Mouse (Mus musculus) spleen, adult 2 months (tissue): ENCODE data around the gene Mnt. TPM values are rescaled to one million over a fixed set of nuclear protein-coding genes. Genes with fewer than 3 reads are reported as not detected.
A peak's percentile ranks its signal among the peaks of the same experiment; 100 is the strongest.

Source experiments
- DNase-seq, 2 experiments: peaks; one replicate each; pipeline versions ENCODE4 v3.0.0 to v3.0.0-alpha.2; 2012 to 2021; ENCODE audit warnings: low spot score in 2 of 2, low read depth in 1 of 2
- H3K27ac ChIP-seq: fragments of 200-500 bp; 2 replicates; pipeline ENCODE4 v1.5.1; 2012; ENCODE audit warnings: low read length, inconsistent platforms; ENCODE audit not compliant: insufficient read depth
- H3K27me3 ChIP-seq: fragments of 200-500 bp; 2 replicates; pipeline ENCODE4 v1.6.1; 2012; ENCODE audit warnings: mild to moderate bottlenecking, moderate library complexity, low read length, inconsistent platforms; ENCODE audit not compliant: control insufficient read depth, insufficient read depth
- H3K36me3 ChIP-seq: fragments of 200-500 bp; 2 replicates; pipeline ENCODE4 v1.6.1; 2012; ENCODE audit warnings: mild to moderate bottlenecking, low read length, inconsistent platforms; ENCODE audit not compliant: control insufficient read depth, insufficient read depth
- H3K4me1 ChIP-seq: fragments of 200-500 bp; 2 replicates; pipeline ENCODE4 v1.6.1; 2011; ENCODE audit warnings: inconsistent platforms; ENCODE audit not compliant: control insufficient read depth, insufficient read depth, insufficient read length
- H3K4me3 ChIP-seq: fragments of 200-500 bp; 2 replicates; pipeline ENCODE4 v1.5.1; 2011; ENCODE audit warnings: mild to moderate bottlenecking, inconsistent platforms; ENCODE audit not compliant: insufficient read depth, insufficient read length; ENCODE audit errors: extremely low read depth
- CTCF ChIP-seq: fragments of 200-500 bp; IDR thresholded peaks from 2 replicates; pipeline ENCODE4 v1.5.1; 2011; ENCODE audit warnings: mild to moderate bottlenecking, inconsistent platforms; ENCODE audit not compliant: insufficient read depth, insufficient read length, insufficient replicate concordance; ENCODE audit errors: extremely low read depth
- POLR2A ChIP-seq: fragments of 200-500 bp; IDR thresholded peaks from 2 replicates; pipeline ENCODE4 v1.6.1; 2011; ENCODE audit warnings: low read depth, low read length, inconsistent platforms
- WGBS: fragments of 180-500 bp; shearing (Covaris S2); methylation state at CpG from one replicate; pipeline ENCODE4 v1.1.7; 2018; 5-methylcytosine and 5-hydroxymethylcytosine counted together
- polyA plus RNA-seq: library from polyadenylated mRNA; depleted of rRNA; stranded (reverse); fragments of >200 nt; gene quantifications from 2 replicates; pipeline ENCODE4 v1.2.3, GENCODE M21; 2012

Gene Mnt
- polyA plus RNA-seq, 1 experiment: 25.2 TPM

- DNase-seq: no peak
- TF ChIP-seq CTCF (no peak), POLR2A (no peak)
- Histone ChIP-seq H3K4me3 (no peak overlapping the region), H3K27me3 (no peaks in the 10 kb centered on the region), H3K27ac (no peak overlapping the region), H3K4me1 (peaks cover 20% of the 10 kb centered on the region), H3K36me3 (peaks cover 36% of the 10 kb centered on the region)
- 91% methylated on average over 8 of the region's 8 CpGs for WGBS
Observed at GRCm38 (mm10) chr11:74840739-74841138, 10.0 kb downstream of the Mnt start.

DNA sequence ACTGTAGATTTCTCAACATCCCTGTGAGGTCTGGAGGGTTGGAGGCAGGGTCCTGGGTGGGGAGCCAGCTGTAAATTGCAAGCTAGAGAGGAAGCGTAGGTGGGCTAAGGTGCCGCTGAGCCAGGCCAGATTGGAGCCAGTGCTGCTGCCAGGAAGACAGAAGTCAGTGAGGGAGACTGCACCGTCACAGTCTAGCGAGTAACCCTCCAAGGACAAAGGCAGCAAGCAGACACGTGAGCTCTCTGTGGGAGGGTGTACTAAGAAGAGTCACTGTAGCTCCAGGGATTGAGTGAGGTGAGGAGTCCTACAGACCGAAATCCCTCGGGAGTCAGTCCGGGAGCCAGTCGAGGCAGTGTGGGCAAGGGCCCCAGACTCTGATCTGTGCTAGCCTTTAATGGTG is 10.6 kb downstream of the Mnt start:
- Histone ChIP-seq H3K27ac (no peak overlapping the region), H3K4me1 (peaks cover 20% of the 10 kb centered on the region), H3K27me3 (no peaks in the 10 kb centered on the region), H3K4me3 (no peak overlapping the region), H3K36me3 (peaks cover 34% of the 10 kb centered on the region)
- WGBS: 81% methylated on average over 9 of the region's 9 CpGs
- no peak for TF ChIP-seq CTCF
- no peak for TF ChIP-seq POLR2A
- DNase-seq: no peak

- TF ChIP-seq POLR2A (no peak), CTCF (no peak)
- H3K27ac ChIP-seq: no peak overlapping the region
- peaks cover 19% of the 10 kb centered on the region for H3K4me1 ChIP-seq
- peaks cover 28% of the 10 kb centered on the region for H3K36me3 ChIP-seq
- H3K4me3 ChIP-seq: no peak overlapping the region
- H3K27me3 ChIP-seq: no peaks in the 10 kb centered on the region
- no peak for DNase-seq
- WGBS: 90% methylated on average over 13 of the region's 13 CpGs
Observed at GRCm38 (mm10) chr11:74842045-74842444, 11.3 kb downstream of the Mnt start.

GRCm38 (mm10) chr11:74842656-74843434 is 12.1 kb downstream of the Mnt start:
- no peak for TF ChIP-seq CTCF
- no peak for TF ChIP-seq POLR2A
- Histone ChIP-seq H3K27me3 (no peaks in the 10 kb centered on the region), H3K36me3 (peaks cover 28% of the 10 kb centered on the region), H3K4me3 (no peak overlapping the region), H3K27ac (no peak overlapping the region), H3K4me1 (peaks cover 13% of the 10 kb centered on the region)
- 84% methylated on average over 22 of the region's 22 CpGs for WGBS
- DNase-seq: no peak

DNA sequence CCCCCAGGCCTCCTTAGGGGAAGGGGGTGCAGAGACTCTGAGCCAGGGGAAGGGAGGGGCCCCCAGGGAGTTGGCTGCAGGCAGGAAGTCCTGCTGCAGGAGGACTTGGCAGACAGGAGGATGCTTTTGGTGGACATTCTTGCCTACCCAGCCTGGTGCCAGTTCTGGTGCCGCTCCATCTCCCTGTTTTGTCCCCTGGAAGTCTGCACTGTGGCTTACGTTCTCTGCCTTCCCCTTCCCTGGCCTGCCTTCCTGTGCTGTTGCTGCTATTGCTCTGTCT is 12.7 kb downstream of the Mnt start:
- no peak overlapping the region for H3K4me3 ChIP-seq
- WGBS: 90% methylated on average over 2 of the region's 2 CpGs
- peaks cover 28% of the 10 kb centered on the region for H3K36me3 ChIP-seq
- H3K27ac ChIP-seq: no peak overlapping the region
- peaks cover 12% of the 10 kb centered on the region for H3K4me1 ChIP-seq
- DNase-seq: no peak
- no peaks in the 10 kb centered on the region for H3K27me3 ChIP-seq
- no peak for TF ChIP-seq CTCF
- no peak for TF ChIP-seq POLR2A

DNA sequence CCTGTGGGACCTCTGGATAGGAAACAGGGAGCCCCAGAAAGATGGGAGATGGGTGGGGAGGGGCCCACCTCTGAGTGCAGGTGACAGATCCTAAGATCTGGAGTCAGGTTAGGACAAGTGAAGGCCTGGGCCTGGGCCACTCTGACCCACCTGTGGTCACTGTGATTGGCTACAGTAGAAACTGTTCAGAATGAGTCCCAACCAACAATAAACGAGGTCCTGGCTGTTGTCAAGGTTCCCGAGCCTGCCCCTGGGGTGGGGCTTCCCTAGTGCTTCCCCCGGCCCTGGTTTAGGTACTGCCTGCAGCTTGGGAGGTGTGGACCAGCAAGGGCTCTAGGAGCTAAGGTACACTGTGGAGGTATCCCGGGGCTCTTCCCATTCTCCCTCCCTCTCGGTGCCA is 13.0 kb downstream of the Mnt start:
- H3K4me1 ChIP-seq: peaks cover 12% of the 10 kb centered on the region
- peaks cover 28% of the 10 kb centered on the region for H3K36me3 ChIP-seq
- DNase-seq: no peak
- 90% methylated on average over 5 of the region's 5 CpGs for WGBS
- H3K27ac ChIP-seq: no peak overlapping the region
- H3K27me3 ChIP-seq: no peaks in the 10 kb centered on the region
- no peak overlapping the region for H3K4me3 ChIP-seq
- TF ChIP-seq POLR2A (no peak), CTCF (no peak)

DNA sequence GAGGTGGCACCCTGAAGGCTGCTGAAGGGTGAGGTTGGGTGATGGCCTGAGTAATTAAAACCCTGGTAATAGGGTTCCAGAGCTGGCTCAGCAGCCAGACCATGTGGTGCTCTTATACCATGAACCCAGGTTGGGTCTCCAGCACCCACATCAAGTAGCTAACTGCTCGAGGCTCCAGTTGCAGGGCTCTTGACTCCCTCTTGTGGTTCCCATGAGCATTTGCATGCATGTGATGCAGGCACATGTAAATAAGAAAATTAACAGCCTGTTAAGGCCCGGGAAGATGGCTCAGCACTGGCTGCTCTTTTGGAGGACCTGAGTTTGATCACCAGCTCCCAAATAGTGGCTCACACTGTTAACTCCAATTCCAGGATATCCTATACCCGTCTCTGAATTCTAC is 15.1 kb downstream of the Mnt start:
- Histone ChIP-seq H3K27ac (no peak overlapping the region), H3K4me3 (no peak overlapping the region), H3K4me1 (peaks cover 5% of the 10 kb centered on the region; the same call in 1 of the 2 replicates), H3K27me3 (no peaks in the 10 kb centered on the region), H3K36me3 (peaks cover 28% of the 10 kb centered on the region)
- peak; percentile 19; the same call in 1 of the 2 replicates for TF ChIP-seq CTCF
- TF ChIP-seq POLR2A: no peak
- no peak for DNase-seq
- 78% methylated on average over 3 of the region's 3 CpGs for WGBS
